Mouse (Mus musculus) heart, adult 2 months (tissue): Measurements from ENCODE around the gene Gnb1l.
A peak's percentile ranks its signal among the peaks of the same experiment; 100 is the strongest.

Source experiments
- CTCF ChIP-seq: fragments of 200-600 bp; IDR thresholded peaks from 2 replicates; pipeline ENCODE4 v1.8.1; 2022; ENCODE audit warnings: antibody characterized with exemption, mild to moderate bottlenecking, moderate library complexity
- EP300 ChIP-seq: fragments of 200-500 bp; IDR thresholded peaks from 2 replicates; pipeline ENCODE4 v1.6.1; 2011; ENCODE audit warnings: low read depth, low read length, control low read depth; ENCODE audit not compliant: insufficient read depth
- POLR2A ChIP-seq: fragments of 200-500 bp; IDR thresholded peaks from 2 replicates; pipeline ENCODE4 v1.6.1; 2011; ENCODE audit warnings: mild to moderate bottlenecking, low read depth, low read length, control low read depth; ENCODE audit not compliant: insufficient read depth

DNA sequence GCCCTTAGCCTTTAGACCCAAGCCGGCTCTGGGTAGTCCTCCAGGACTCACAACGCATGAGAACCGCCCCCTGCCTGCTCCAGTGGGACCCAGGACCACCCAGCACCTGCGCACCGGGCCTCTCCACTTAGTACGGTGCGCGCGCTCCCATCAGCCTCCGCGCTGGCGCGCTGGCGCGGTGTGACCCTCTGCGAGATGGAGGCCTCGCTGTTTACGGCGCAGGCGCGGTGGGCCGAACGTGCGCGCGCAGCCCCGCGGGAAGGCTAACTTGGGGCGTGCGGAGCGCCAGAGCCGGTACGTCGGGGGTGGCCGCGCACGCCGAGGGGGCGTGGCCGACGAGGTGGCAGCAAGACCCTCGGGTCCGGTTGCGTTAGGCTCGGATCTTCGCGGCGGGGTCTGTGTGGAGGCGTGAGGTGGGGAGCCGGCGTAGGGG is at the start of gene Gnb1l, which contains the start of gene Rtl10:
- TF ChIP-seq CTCF (no peak), POLR2A (peak; percentile 87), EP300 (0 out of 2 replicates have a peak, but pooled peaks have one; percentile 12)
